Mouse (Mus musculus) common myeloid progenitor, adult 5-6 weeks (primary cell): ENCODE results near the gene Mettl7a1. TPM values are rescaled to one million over a fixed set of nuclear protein-coding genes. Genes with fewer than 3 reads are reported as not detected.
A peak's percentile ranks its signal among the peaks of the same experiment; 100 is the strongest.
"Not testable (repeated sequence)": the region's sequence is repeated elsewhere in the genome, so short reads cannot be mapped to it uniquely, and the experiment has no call there.

Source experiments
- ATAC-seq: replicated peaks from 2 replicates; pipeline ENCODE4 v1.8.0; 2016; ENCODE audit warnings: low read depth, mild to moderate bottlenecking, moderate TSS enrichment, inconsistent platforms; ENCODE audit not compliant: poor library complexity, severe bottlenecking
- total RNA-seq: library from RNA; stranded (forward); fragments of 200-1000, 187-1606 nt; gene quantifications from 2 replicates; pipeline ENCODE4 v1.2.3, GENCODE M21; 2017

The Mettl7a1 gene
- total RNA-seq: 68.5 and 80.8 TPM in 2 replicates

GRCm38 (mm10) chr15:100304019-100304991 is at the start of gene Mettl7a1:
Mettl7a1 (plus strand) TSS chr15:100304140.
- peak; percentile 66 for ATAC-seq

- no peak for ATAC-seq
Observed at GRCm38 (mm10) chr15:100256386-100256785, 47.6 kb upstream of the Mettl7a1 start.

- no peak for ATAC-seq
Observed at GRCm38 (mm10) chr15:100257305-100257704, 46.6 kb upstream of the Mettl7a1 start.

- no peak for ATAC-seq
Observed at GRCm38 (mm10) chr15:100258646-100259425, 45.1 kb upstream of the Mettl7a1 start.

GRCm38 (mm10) chr15:100260351-100260750 is 43.6 kb upstream of the Mettl7a1 start:
- peak; percentile 73 for ATAC-seq

GRCm38 (mm10) chr15:100263246-100263905 is 40.6 kb upstream of the Mettl7a1 start:
- peak; percentile 75 for ATAC-seq

GRCm38 (mm10) chr15:100265586-100266325 is 38.2 kb upstream of the Mettl7a1 start:
- no peak for ATAC-seq

- no peak for ATAC-seq
Observed at GRCm38 (mm10) chr15:100268916-100269315, 35.0 kb upstream of the Mettl7a1 start.

- ATAC-seq: no peak
Observed at GRCm38 (mm10) chr15:100269776-100270175, 34.2 kb upstream of the Mettl7a1 start.

- not testable (repeated sequence) for ATAC-seq
Observed at GRCm38 (mm10) chr15:100270609-100271008, 33.3 kb upstream of the Mettl7a1 start.

GRCm38 (mm10) chr15:100271411-100271810 is 32.5 kb upstream of the Mettl7a1 start:
- no peak for ATAC-seq

- ATAC-seq: not testable (repeated sequence)
Observed at GRCm38 (mm10) chr15:100273791-100274308, 30.1 kb upstream of the Mettl7a1 start.

- no peak for ATAC-seq
Observed at GRCm38 (mm10) chr15:100274790-100275559, 29.0 kb upstream of the Mettl7a1 start.

- ATAC-seq: no peak
Observed at GRCm38 (mm10) chr15:100276403-100276802, 27.5 kb upstream of the Mettl7a1 start.

GRCm38 (mm10) chr15:100277586-100277985 is 26.4 kb upstream of the Mettl7a1 start:
- no peak for ATAC-seq

GRCm38 (mm10) chr15:100280626-100281025 is 23.3 kb upstream of the Mettl7a1 start, which contains the start of gene Tmprss12:
Tmprss12 (plus strand) TSS chr15:100280837.
- no peak for ATAC-seq

- no peak for ATAC-seq
Observed at GRCm38 (mm10) chr15:100288980-100289379, 15.0 kb upstream of the Mettl7a1 start.

- no peak for ATAC-seq
Observed at GRCm38 (mm10) chr15:100290858-100291257, 13.1 kb upstream of the Mettl7a1 start.
